Comparison of ENCODE assay signal across 13 mouse cellular contexts in the genomic region with DNA sequence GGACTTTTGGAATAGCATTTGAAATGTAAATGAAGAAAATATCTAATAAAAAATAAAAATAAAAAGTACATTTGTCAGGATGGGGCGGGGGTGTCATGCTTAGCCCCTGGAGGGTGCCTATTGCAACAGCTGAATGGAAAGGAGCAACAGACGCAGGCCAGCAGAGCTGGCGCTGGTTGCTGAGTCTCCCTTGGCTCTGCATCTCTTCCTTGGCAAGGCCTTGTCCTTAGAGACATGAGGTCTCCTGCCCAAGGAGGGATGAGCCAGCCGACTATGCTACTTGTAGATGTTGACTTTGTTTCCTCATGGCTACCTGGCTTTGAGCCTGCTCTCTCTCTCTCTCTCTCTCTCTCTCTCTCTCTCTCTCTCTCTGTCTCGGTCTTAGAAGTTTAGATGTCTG.
A peak's percentile ranks its signal among the peaks of the same experiment; 100 is the strongest.
DNase-seq lines count a peak whose midpoint lies in the region.
"Had no signal": no experiment of that assay in that cellular context is flagged by ENCODE, and none has a peak within 500 bp of the region (broad histone marks: within the 10 kb centered on the region; RNA-seq: fewer than 3 reads in every experiment).

No protein-coding gene starts in this region.

- DNase-seq in gastrocnemius, adult 18-20 months (ENCODE audit: low spot score) = peak; percentile 76
- no peak for DNase-seq in gastrocnemius, postnatal 10 days
- DNase-seq in left cerebral cortex, postnatal 4 days = peak; percentile 71
- DNase-seq in left cerebral cortex, adult 18-20 months (ENCODE audit: low spot score in 2 of 2) = no peak
- DNase-seq in heart, adult 9 months (ENCODE audit: low spot score in 2 of 2) = peak; percentile 51 to 71
- DNase-seq in kidney, adult 9 months = no peak
- no peak for DNase-seq in layer of hippocampus, adult 8-10 months (ENCODE audit: low spot score in 2 of 2)
- DNase-seq: cerebellum, adult 2 months; kidney, postnatal 4 days; liver, embryonic 13.5 days; lung, embryonic 14.5 days; lung, postnatal 36 days; right cerebral cortex, postnatal 25 days had no signal

- intact Hi-C loops in left cerebral cortex, postnatal 4 days (cut with DNase I) = no loop called here

Comparison
In these comparisons a context has a peak if more than half of its experiments do, and no peak if none do; other contexts are left out.
1. DNase-seq: peak in gastrocnemius, adult 18-20 months (single experiment), left cerebral cortex, postnatal 4 days (single experiment) and heart, adult 9 months (2 of 2); none in gastrocnemius, postnatal 10 days (single experiment), left cerebral cortex, adult 18-20 months (0 of 2), kidney, adult 9 months (single experiment) and layer of hippocampus, adult 8-10 months (0 of 2).